Mouse (Mus musculus) ES-E14 (cell line): ENCODE results near the gene H2-M3. TPM values are rescaled to one million over a fixed set of nuclear protein-coding genes. Genes with fewer than 3 reads are reported as not detected.

Experiments
- DNase-seq: peaks from one replicate; pipeline ENCODE4 v3.0.0-alpha.2; 2013; ENCODE audit warnings: low read depth, low spot score
- H3K27ac ChIP-seq: 2 replicates; pipeline ENCODE4 v1.5.1; 2012; ENCODE audit warnings: low read depth, mild to moderate bottlenecking, low read length, moderate library complexity, mixed read lengths; ENCODE audit not compliant: poor library complexity, insufficient read depth, severe bottlenecking
- H3K36me3 ChIP-seq: 2 replicates; pipeline ENCODE4 v1.6.1; 2012; ENCODE audit warnings: mild to moderate bottlenecking, low read length, moderate library complexity, mixed read lengths; ENCODE audit not compliant: control insufficient read depth, poor library complexity, insufficient read depth, severe bottlenecking
- H3K4me1 ChIP-seq, 2 experiments: fragments of 150-350 bp in 1 of 2; sonication (generic) in 1 of 2; 2 replicates each; pipeline ENCODE4 v1.6.1; 2012; ENCODE audit warnings: low read length in 2 of 2, mild to moderate bottlenecking in 1 of 2, mixed read lengths in 1 of 2; ENCODE audit not compliant: control insufficient read depth in 2 of 2, insufficient read depth in 2 of 2, poor library complexity in 1 of 2
- H3K4me3 ChIP-seq, 2 experiments: fragments of 150-350 bp in 1 of 2; sonication (generic) in 1 of 2; 2 replicates each; pipeline ENCODE4 v1.5.1; 2012; ENCODE audit warnings: low read length in 2 of 2, low read depth in 1 of 2, mild to moderate bottlenecking in 1 of 2, mixed read lengths in 1 of 2; ENCODE audit not compliant: insufficient read depth in 1 of 2, poor library complexity in 1 of 2, severe bottlenecking in 1 of 2
- H3K9ac ChIP-seq: 2 replicates; pipeline ENCODE4 v1.6.1; 2012; ENCODE audit warnings: low read depth, mild to moderate bottlenecking, low read length, mixed read lengths; ENCODE audit not compliant: poor library complexity, insufficient read depth, severe bottlenecking
- H3K9me3 ChIP-seq: fragments of 150-350 bp; sonication (generic); 2 replicates; pipeline ENCODE4 v1.6.1; 2012; ENCODE audit warnings: low read depth, mild to moderate bottlenecking, low read length; ENCODE audit not compliant: control insufficient read depth, insufficient read depth
- CHD2 ChIP-seq: IDR thresholded peaks from 2 replicates; pipeline ENCODE4 v1.6.1; 2014; ENCODE audit warnings: mild to moderate bottlenecking, low read depth, low read length, inconsistent platforms
- HCFC1 ChIP-seq: IDR thresholded peaks from 2 replicates; pipeline ENCODE4 v1.6.1; 2012; ENCODE audit warnings: low read length, inconsistent platforms, borderline replicate concordance; ENCODE audit not compliant: insufficient read depth
- MAFK ChIP-seq: IDR thresholded peaks from 2 replicates; pipeline ENCODE4 v1.6.1; 2014; ENCODE audit warnings: mild to moderate bottlenecking, low read depth, low read length, inconsistent platforms; ENCODE audit not compliant: insufficient read depth
- ZC3H11A ChIP-seq: IDR thresholded peaks from 2 replicates; pipeline ENCODE4 v1.6.1; 2012; ENCODE audit warnings: low read depth, mild to moderate bottlenecking, inconsistent platforms, low read length, borderline replicate concordance
- ZNF384 ChIP-seq: IDR thresholded peaks from 2 replicates; pipeline ENCODE4 v1.6.1; 2012; ENCODE audit warnings: low read depth, low read length, inconsistent platforms
- in situ Hi-C, 2 experiments: fragments of 600-800 bp; cut with MboI; formaldehyde crosslinking; loops; one replicate each; pipeline ENCODE4 v1.15.1; 2025; ENCODE audit warnings: low sequenced_read_pairs in 2 of 2, inconsistent platforms in 1 of 2; ENCODE audit not compliant: unreplicated experiment in 2 of 2
- total RNA-seq: library from RNA; depleted of rRNA; stranded (reverse); fragments of 300-350 nt; gene quantifications from 2 replicates; pipeline ENCODE4 v1.2.3, GENCODE M21; 2012; rRNA removed

Gene H2-M3
- total RNA-seq, 1 experiment, result 3.5 TPM

DNA sequence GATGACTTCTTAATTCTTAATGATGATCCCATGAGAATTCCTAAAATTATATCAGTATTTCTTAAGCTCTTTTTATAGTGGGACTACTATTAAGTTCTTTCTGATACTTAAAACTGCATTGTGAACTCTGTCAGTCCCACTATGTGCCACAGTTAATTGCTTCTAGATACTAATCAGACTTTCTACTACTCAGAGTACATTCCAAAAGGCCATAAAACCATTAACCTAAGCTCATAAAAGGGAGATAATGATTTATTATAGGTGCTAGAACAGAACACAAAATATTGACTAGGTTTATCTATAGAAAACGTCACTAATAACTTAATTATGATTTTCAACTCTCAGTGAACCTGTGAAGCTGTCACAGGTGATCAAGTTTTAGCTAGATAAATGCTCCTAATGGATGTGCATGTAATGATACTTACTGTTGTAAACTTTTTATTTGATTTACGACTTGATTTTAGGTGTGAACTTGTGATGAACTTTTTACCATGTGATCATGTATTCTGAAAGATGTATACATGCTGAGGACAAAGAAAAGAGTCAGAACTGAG, 40.2 kb downstream of the H2-M3 start:
- Histone ChIP-seq H3K27ac (no peak overlapping the region), H3K36me3 (no peaks in the 10 kb centered on the region), H3K9ac (no peak overlapping the region), H3K4me3 (no peak overlapping the region), H3K9me3 (no peaks in the 10 kb centered on the region), H3K4me1 (no peaks in the 10 kb centered on the region)
- DNase-seq, result no peak
- in situ Hi-C loops, result loop anchor here in 1 of 2 experiments (25.0 kb wide), 1 partner anchor 1252 kb away; the partner anchor contains the start of gene Esp34
- no peak for TF ChIP-seq ZNF384
- TF ChIP-seq HCFC1, result no peak
- TF ChIP-seq CHD2, result no peak
- no peak for TF ChIP-seq MAFK
- TF ChIP-seq ZC3H11A, result no peak

DNA sequence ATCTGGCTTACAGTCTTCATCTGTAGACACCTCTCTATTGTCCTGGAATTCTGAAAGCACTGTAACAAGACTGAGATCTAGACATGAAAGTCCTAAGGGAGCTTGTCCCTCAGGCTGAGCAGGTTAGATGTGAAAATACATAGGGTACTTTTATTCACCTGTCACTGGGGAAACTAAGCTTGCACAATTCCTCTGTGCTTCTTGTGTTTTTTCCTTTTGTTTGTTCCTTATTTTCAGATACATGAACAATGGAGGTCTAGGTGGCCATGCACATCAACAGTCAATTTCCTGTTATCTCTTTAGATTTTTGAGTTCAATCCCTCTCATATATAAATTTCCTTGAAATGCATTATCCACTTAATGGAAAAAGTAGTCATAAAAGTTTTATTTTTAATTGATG, 46.9 kb downstream of the H2-M3 start, which contains the start of gene Olfr102:
Gene Olfr102 (minus strand): TSS at position 101 of the 400 bp plus-strand sequence.
- no peak within 1 kb of the TSS for H3K27ac ChIP-seq
- DNase-seq, result no peak
- H3K36me3 ChIP-seq, result no peaks in the 10 kb centered on the region
- in situ Hi-C loops, result loop anchor here in 1 of 2 experiments (25.0 kb wide), 1 partner anchor 1245 kb away; the partner anchor contains the start of gene Esp34
- no peaks in the 10 kb centered on the region for H3K4me1 ChIP-seq
- no peak within 1 kb of the TSS for H3K9ac ChIP-seq
- TF ChIP-seq ZNF384 (no peak), CHD2 (no peak), MAFK (no peak), HCFC1 (no peak), ZC3H11A (no peak)
- H3K4me3 ChIP-seq, result no peak within 1 kb of the TSS
- no peaks in the 10 kb centered on the region for H3K9me3 ChIP-seq

Other genes with a start within 250 kb of the H2-M3 start
- 0.62 and 0.85 TPM in 2 replicates for gene Mog, start 246.8 kb upstream of the H2-M3 start, total RNA-seq
- 60.9 and 106 TPM in 2 replicates for gene Gabbr1, start 224.3 kb upstream of the H2-M3 start, total RNA-seq
- 0.11 and 0.22 TPM in 2 replicates for gene Olfr90, start 181.7 kb upstream of the H2-M3 start, total RNA-seq
- gene Olfr91, start 171.9 kb upstream of the H2-M3 start, total RNA-seq, result 0.11 and 0.13 TPM in 2 replicates
- not detected in 2 replicates for gene Olfr92, start 150.1 kb upstream of the H2-M3 start, total RNA-seq
- not detected in 2 replicates for gene Olfr93, start 108.7 kb upstream of the H2-M3 start, total RNA-seq
- not detected in 2 replicates for gene Ubd, start 76.3 kb upstream of the H2-M3 start, total RNA-seq
- gene Olfr94, start 69.2 kb upstream of the H2-M3 start, total RNA-seq, result not detected in 2 replicates
- not detected in 2 replicates for gene Olfr95, start 57.1 kb upstream of the H2-M3 start, total RNA-seq
- gene Olfr96, start 50.1 kb upstream of the H2-M3 start, total RNA-seq, result not detected in 2 replicates
- not detected in 2 replicates for gene Olfr97, start 32.9 kb upstream of the H2-M3 start, total RNA-seq
- gene Olfr98, start 6.5 kb upstream of the H2-M3 start, total RNA-seq, result not detected in 2 replicates
- not detected in 2 replicates for gene Olfr99, start 13.2 kb downstream of the H2-M3 start, total RNA-seq
- gene Olfr101, start 34.1 kb downstream of the H2-M3 start, total RNA-seq, result not detected in 2 replicates
- not detected in 2 replicates for gene Olfr102, start 46.8 kb downstream of the H2-M3 start, total RNA-seq
- gene Olfr103, start 69.5 kb downstream of the H2-M3 start, total RNA-seq, result not detected in 2 replicates
- not detected in 2 replicates for gene Olfr104-ps, start 89.4 kb downstream of the H2-M3 start, total RNA-seq
- not detected in 2 replicates for gene Olfr105-ps, start 108.8 kb downstream of the H2-M3 start, total RNA-seq
- not detected in 2 replicates for gene Olfr106-ps, start 120.2 kb downstream of the H2-M3 start, total RNA-seq
- gene Olfr107, start 129.0 kb downstream of the H2-M3 start, total RNA-seq, result not detected in 2 replicates
- not detected in 2 replicates for gene Olfr108, start 175.3 kb downstream of the H2-M3 start, total RNA-seq
- not detected in 2 replicates for gene Olfr109, start 188.7 kb downstream of the H2-M3 start, total RNA-seq
- 0.21 and 0.27 TPM in 2 replicates for gene H2-M2, start 213.3 kb downstream of the H2-M3 start, total RNA-seq
- gene Olfr110, start 222.2 kb downstream of the H2-M3 start, total RNA-seq, result not detected in 2 replicates
- not detected in 2 replicates for gene Olfr111, start 237.8 kb downstream of the H2-M3 start, total RNA-seq